Comparison of ENCODE assay signal across 9 mouse cellular contexts in the genomic region with DNA sequence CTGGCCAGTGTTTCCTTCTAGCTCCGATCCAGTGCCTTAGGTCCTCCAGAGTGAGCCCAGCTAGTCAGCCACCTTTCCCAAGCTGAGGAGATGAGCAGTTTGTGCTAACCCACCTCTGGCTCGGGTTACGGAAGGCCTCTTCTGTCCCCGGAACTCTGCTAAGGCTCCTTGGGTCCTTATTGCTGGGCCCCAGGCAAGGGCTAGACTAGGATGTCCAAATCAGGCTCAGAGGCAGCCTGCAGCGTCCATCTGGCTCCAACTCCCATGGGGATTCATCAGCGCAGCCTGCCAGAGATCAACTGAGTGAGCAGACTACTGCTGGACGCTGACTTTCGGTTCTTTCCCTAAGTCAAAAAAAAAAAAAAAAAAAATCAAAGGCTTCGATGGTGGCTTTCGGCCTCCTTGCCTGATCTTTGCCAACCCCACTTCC. TPM values are rescaled to one million over a fixed set of nuclear protein-coding genes. Genes with fewer than 3 reads are reported as not detected.
A peak's percentile ranks its signal among the peaks of the same experiment; 100 is the strongest.
DNase-seq lines count a peak whose midpoint lies in the region; ATAC-seq and TF ChIP-seq lines count a peak whose summit lies in the region.
"Had no signal": no experiment of that assay in that cellular context is flagged by ENCODE, and none has a peak within 500 bp of the region (broad histone marks: within the 10 kb centered on the region; RNA-seq: fewer than 3 reads in every experiment).

No protein-coding gene starts in this region.

- no peaks in the 10 kb centered on the region for H3K79me2 ChIP-seq in heart, adult 2 months (replicated peaks; ENCODE audit: control insufficient read depth, insufficient read depth, low read length)

- peak overlapping the region; percentile 79 for H3K27ac ChIP-seq in cerebellum, adult 2 months (ENCODE audit: insufficient read depth, low read length)
- H3K27ac ChIP-seq in heart, adult 2 months: no peak overlapping the region
- H3K27ac ChIP-seq in limb, embryonic 15.5 days: no peak overlapping the region

- DNase-seq in adrenal gland, postnatal 14 days: peak; percentile 54
- DNase-seq in adrenal gland, adult 8-10 months: no peak
- DNase-seq in cerebellum, adult 2 months: peak; percentile 87 to 88
- DNase-seq in heart, adult 2 months: peak; percentile 39 to 66
- DNase-seq in skeletal muscle tissue, adult 2 months (ENCODE audit: low read depth, low spot score): peak; percentile 50
- no peak for DNase-seq in layer of hippocampus, postnatal 14 days (ENCODE audit: low spot score in 2 of 2)
- no peak for DNase-seq in spleen, postnatal 36 days (ENCODE audit: low spot score in 2 of 2)

- no peak for TF ChIP-seq CTCF in cerebellum, adult 2 months (IDR thresholded peaks at IDR 0.05; ENCODE audit: borderline replicate concordance, insufficient read depth, low read depth, low read length)
- no peak for TF ChIP-seq CTCF in heart, adult 2 months (IDR thresholded peaks at IDR 0.05)

- H3K9ac ChIP-seq in heart, adult 2 months (ENCODE audit: low read depth, low read length): no peak overlapping the region
- no peak overlapping the region for H3K9ac ChIP-seq in limb, embryonic 15.5 days

- no peaks in the 10 kb centered on the region for H3K9me3 ChIP-seq in limb, embryonic 15.5 days

- no peak for TF ChIP-seq POLR2A in cerebellum, adult 2 months (IDR thresholded peaks at IDR 0.05; ENCODE audit: borderline replicate concordance, insufficient read depth, low read length)
- TF ChIP-seq POLR2A in heart, adult 2 months (IDR thresholded peaks at IDR 0.05; ENCODE audit: insufficient read depth, low read depth, low read length): no peak

- intact Hi-C loops in heart, adult 2 months (cut with DNase I): no loop called here

- TF ChIP-seq EP300 in heart, adult 2 months (IDR thresholded peaks at IDR 0.05; ENCODE audit: insufficient read depth, low read depth, low read length): no peak

- H3K4me3 ChIP-seq in cerebellum, adult 2 months (replicated peaks; ENCODE audit: insufficient read depth, low read depth, low read length): peak overlapping the region; percentile 63
- peak overlapping the region; percentile 25 for H3K4me3 ChIP-seq in heart, adult 2 months
- H3K4me3 ChIP-seq in limb, embryonic 15.5 days: no peak overlapping the region

- no peaks in the 10 kb centered on the region for H3K4me1 ChIP-seq in cerebellum, adult 2 months (ENCODE audit: control insufficient read depth, insufficient read depth, low read length)
- peaks cover 2% of the 10 kb centered on the region for H3K4me1 ChIP-seq in heart, adult 2 months (ENCODE audit: control insufficient read depth, insufficient read depth, low read length)
- H3K4me1 ChIP-seq in limb, embryonic 15.5 days: peaks cover 43% of the 10 kb centered on the region

- H3K4me2 ChIP-seq in limb, embryonic 15.5 days: 0 out of 2 replicates have a peak overlapping the region, but pooled peaks have one; percentile 5

- ATAC-seq in limb, embryonic 15.5 days (ENCODE audit: insufficient number of reproducible peaks, low FRiP score, low TSS enrichment, low read depth): peak; percentile 52; the same call in 1 of the 2 replicates

- H3K36me3 ChIP-seq in heart, adult 2 months (ENCODE audit: control insufficient read depth, insufficient read depth, low read length): no peaks in the 10 kb centered on the region
- H3K36me3 ChIP-seq in limb, embryonic 15.5 days: no peaks in the 10 kb centered on the region

- no peaks in the 10 kb centered on the region for H3K27me3 ChIP-seq in cerebellum, adult 2 months (ENCODE audit: control insufficient read depth, insufficient read depth, low read length)
- H3K27me3 ChIP-seq in heart, adult 2 months (ENCODE audit: control insufficient read depth, insufficient read depth, low read length): peaks cover 50% of the 10 kb centered on the region
- H3K27me3 ChIP-seq in limb, embryonic 15.5 days: peaks cover 95% of the 10 kb centered on the region

- WGBS in cerebellum, adult 2 months: 2% methylated on average over 10 of the region's 10 CpGs
- 5% methylated on average over 10 of the region's 10 CpGs for WGBS in heart, adult 2 months
- WGBS in limb, embryonic 15.5 days: 3% methylated on average over 10 of the region's 10 CpGs

RNA-seq across cellular contexts. Expression of a gene that starts 4.9 kb away (rescaled TPM):
- 0.83 TPM in 1 of 2 replicates, not detected in the other for total RNA-seq in adrenal gland, postnatal 14 days (2021)
- not detected for total RNA-seq in adrenal gland, adult 8-10 months (2022)
- polyA plus RNA-seq in cerebellum, adult 2 months (2012; rRNA removed): 84.5 and 103 TPM in 2 replicates
- total RNA-seq in heart, adult 2 months (2021): not detected
- not detected in 2 replicates for polyA plus RNA-seq in heart, adult 2 months (2012; rRNA removed)
- polyA plus RNA-seq in limb, embryonic 15.5 days (2015; fragmentation: Nextera tagmentation; extraction: Ambion mirVana): 0.26 and 0.36 TPM in 2 replicates
- 10 to 100 TPM; 11.1 to 11.2 TPM for total RNA-seq in layer of hippocampus, postnatal 14 days (2021)
- total RNA-seq: common myeloid progenitor, adult 5-6 weeks had no signal

Comparison
In these comparisons a context has a peak if more than half of its experiments do, and no peak if none do; other contexts are left out.
1. DNase-seq: peak in adrenal gland, postnatal 14 days (single experiment), cerebellum, adult 2 months (2 of 2), heart, adult 2 months (2 of 2) and skeletal muscle tissue, adult 2 months (single experiment); none in adrenal gland, adult 8-10 months (single experiment), layer of hippocampus, postnatal 14 days (0 of 2) and spleen, postnatal 36 days (0 of 2).